Mouse (Mus musculus) neural tube, embryonic 14.5 days (tissue): ENCODE data around the gene Sdk1. TPM values are rescaled to one million over a fixed set of nuclear protein-coding genes. Genes with fewer than 3 reads are reported as not detected.

ENCODE experiments used
- ATAC-seq: fragments of 200-750 bp; cut with Nextera tagmentation; 2 replicates; pipeline ENCODE4 v1.8.0; 2017; ENCODE audit warnings: low read depth, mild to moderate bottlenecking, moderate TSS enrichment, moderate library complexity
- H3K27ac ChIP-seq: fragments of 300-500 bp; sonication (generic); 2 replicates; pipeline ENCODE4 v1.5.1; 2014; ENCODE audit warnings: low read depth, mild to moderate bottlenecking, control low read depth, low read length, moderate library complexity, mixed read lengths
- H3K27me3 ChIP-seq: fragments of 300-500 bp; sonication (generic); 2 replicates; pipeline ENCODE4 v1.6.1; 2014; ENCODE audit warnings: low read length; ENCODE audit not compliant: control insufficient read depth, insufficient read depth
- H3K36me3 ChIP-seq: fragments of 300-500 bp; sonication (generic); 2 replicates; pipeline ENCODE4 v1.6.1; 2014; ENCODE audit warnings: low read length, mixed read lengths; ENCODE audit not compliant: control insufficient read depth, insufficient read depth
- H3K4me1 ChIP-seq: fragments of 300-500 bp; sonication (generic); 2 replicates; pipeline ENCODE4 v1.6.1; 2014; ENCODE audit warnings: low read length; ENCODE audit not compliant: control insufficient read depth, insufficient read depth
- H3K4me2 ChIP-seq: fragments of 300-500 bp; sonication (generic); 2 replicates; pipeline ENCODE4 v1.6.1; 2014; ENCODE audit warnings: mild to moderate bottlenecking, low read depth, low read length, control low read depth
- H3K4me3 ChIP-seq: fragments of 300-500 bp; sonication (generic); 2 replicates; pipeline ENCODE4 v1.5.1; 2014; ENCODE audit warnings: low read depth, low read length, control low read depth, mixed read lengths
- H3K9ac ChIP-seq: fragments of 300-500 bp; sonication (generic); replicated peaks from 2 replicates; pipeline ENCODE4 v1.6.1; 2014; ENCODE audit warnings: low read depth, mild to moderate bottlenecking, control low read depth, low read length, mixed read lengths
- H3K9me3 ChIP-seq: fragments of 300-500 bp; sonication (generic); 2 replicates; pipeline ENCODE4 v1.6.1; 2016; ENCODE audit warnings: low read length; ENCODE audit not compliant: control insufficient read depth
- WGBS: fragments of 180-500 bp; shearing (Covaris S2); extraction: QIAGEN DNeasy Blood & Tissue Kit; methylation state at CpG from one replicate; pipeline ENCODE4 v1.1.7; 2014; 5-methylcytosine and 5-hydroxymethylcytosine counted together
- polyA plus RNA-seq: library from polyadenylated mRNA; unstranded; fragments of >200 nt; fragmentation: Nextera tagmentation; extraction: Ambion mirVana; gene quantifications from 2 replicates; pipeline ENCODE4 v1.2.1, GENCODE M21; 2014

Gene Sdk1
- polyA plus RNA-seq, 1 experiment from 2014 or later, result 3.1 TPM

DNA sequence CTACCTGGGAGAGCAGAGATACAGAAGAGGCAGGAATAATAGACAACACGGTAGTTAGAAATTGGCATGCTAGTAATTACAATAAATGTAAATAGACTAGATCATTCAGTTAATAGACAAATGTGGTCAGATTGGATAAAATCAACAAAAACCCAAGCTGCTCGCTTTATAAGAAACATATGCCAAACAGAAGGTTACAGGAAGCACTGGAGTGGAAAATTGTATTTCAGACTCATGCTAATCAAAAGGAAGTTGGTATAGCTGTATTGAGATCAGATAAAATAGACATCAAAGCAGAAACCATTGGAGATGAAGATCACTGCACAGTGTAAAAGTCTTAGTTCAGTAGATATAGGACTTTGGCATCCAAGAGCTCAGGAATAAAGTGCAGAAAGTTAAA is 63.4 kb downstream of the Sdk1 start:
- H3K27ac ChIP-seq, result no peak overlapping the region
- WGBS, result 67% methylated on average over 2 of the region's 2 CpGs
- H3K4me1 ChIP-seq, result no peaks in the 10 kb centered on the region
- no peak for ATAC-seq
- no peaks in the 10 kb centered on the region for H3K36me3 ChIP-seq
- H3K9ac ChIP-seq, result no peak overlapping the region
- no peak overlapping the region for H3K4me2 ChIP-seq
- no peaks in the 10 kb centered on the region for H3K27me3 ChIP-seq
- no peaks in the 10 kb centered on the region for H3K9me3 ChIP-seq
- no peak overlapping the region for H3K4me3 ChIP-seq

DNA sequence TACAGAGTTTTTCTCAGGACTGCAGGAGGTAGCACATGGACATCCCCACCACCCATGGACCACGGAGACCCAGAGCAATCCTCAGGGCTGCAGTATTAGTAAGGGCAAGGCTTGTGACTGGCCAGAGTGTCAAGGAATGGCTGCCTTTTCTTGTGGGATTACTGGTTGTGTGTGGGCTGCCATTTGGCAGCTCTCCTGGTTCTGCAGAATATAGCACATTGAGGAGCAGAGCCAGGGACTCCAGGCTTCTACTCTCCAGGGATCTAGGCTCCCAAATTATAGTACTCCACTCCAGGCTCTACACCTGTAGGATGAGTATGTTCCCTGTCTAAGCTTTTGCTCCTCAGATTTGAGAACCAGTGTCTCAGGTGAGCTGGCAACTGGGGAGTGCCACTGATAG is 69.4 kb downstream of the Sdk1 start:
- no peak for ATAC-seq
- Histone ChIP-seq H3K27me3 (no peaks in the 10 kb centered on the region), H3K4me2 (no peak overlapping the region), H3K27ac (no peak overlapping the region), H3K9ac (no peak overlapping the region), H3K4me1 (no peaks in the 10 kb centered on the region), H3K36me3 (no peaks in the 10 kb centered on the region), H3K4me3 (no peak overlapping the region), H3K9me3 (no peaks in the 10 kb centered on the region)
- WGBS, result 88% methylated on average over 1 of the region's 1 CpGs

DNA sequence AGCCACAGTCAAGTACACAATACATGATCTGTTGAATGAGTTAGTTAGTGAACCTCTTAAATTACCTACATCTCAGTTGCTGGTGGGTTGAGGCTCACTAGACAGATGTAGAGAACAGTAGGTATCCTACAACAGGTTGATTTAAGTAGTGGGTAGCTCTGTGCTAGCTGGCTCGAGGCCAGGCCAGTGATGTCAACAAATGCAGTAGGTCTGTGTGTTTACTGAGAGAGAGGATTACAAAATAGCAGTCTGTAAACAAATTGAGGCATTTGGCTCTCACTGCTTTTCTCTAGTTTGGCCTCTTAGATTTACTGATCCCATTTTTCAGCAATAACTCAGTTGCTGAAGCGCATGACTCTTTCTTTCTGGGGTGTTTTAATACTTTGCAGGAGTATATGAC is 70.5 kb downstream of the Sdk1 start:
- no peaks in the 10 kb centered on the region for H3K9me3 ChIP-seq
- no peak overlapping the region for H3K27ac ChIP-seq
- H3K36me3 ChIP-seq, result no peaks in the 10 kb centered on the region
- H3K9ac ChIP-seq, result no peak overlapping the region
- H3K4me1 ChIP-seq, result no peaks in the 10 kb centered on the region
- H3K4me2 ChIP-seq, result no peak overlapping the region
- H3K27me3 ChIP-seq, result no peaks in the 10 kb centered on the region
- ATAC-seq, result no peak
- 84% methylated on average over 2 of the region's 2 CpGs for WGBS
- no peak overlapping the region for H3K4me3 ChIP-seq

DNA sequence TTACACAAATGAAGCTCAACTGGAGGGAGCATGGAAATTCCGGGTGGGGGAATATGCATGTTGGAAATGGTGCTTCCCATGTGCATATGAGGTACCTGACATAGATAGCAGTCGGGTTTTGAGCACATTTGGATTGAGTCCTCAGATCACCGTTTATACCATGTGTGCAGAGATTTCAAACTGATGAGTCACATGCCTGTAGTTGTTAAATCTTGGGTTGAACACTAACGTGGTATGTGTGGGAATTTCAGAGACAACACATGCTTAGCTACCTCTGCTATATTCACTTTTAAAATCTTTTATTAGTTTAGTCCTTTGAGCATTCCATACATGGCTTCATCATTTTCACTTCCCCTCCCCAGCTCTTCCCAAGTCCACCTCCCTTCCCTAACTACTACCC is 71.0 kb downstream of the Sdk1 start:
- no peak overlapping the region for H3K9ac ChIP-seq
- no peak for ATAC-seq
- no peaks in the 10 kb centered on the region for H3K9me3 ChIP-seq
- no peaks in the 10 kb centered on the region for H3K36me3 ChIP-seq
- H3K27me3 ChIP-seq, result no peaks in the 10 kb centered on the region
- H3K4me3 ChIP-seq, result no peak overlapping the region
- H3K27ac ChIP-seq, result no peak overlapping the region
- no peak overlapping the region for H3K4me2 ChIP-seq
- H3K4me1 ChIP-seq, result no peaks in the 10 kb centered on the region
- WGBS, result 98% methylated on average over 4 of the region's 4 CpGs

DNA sequence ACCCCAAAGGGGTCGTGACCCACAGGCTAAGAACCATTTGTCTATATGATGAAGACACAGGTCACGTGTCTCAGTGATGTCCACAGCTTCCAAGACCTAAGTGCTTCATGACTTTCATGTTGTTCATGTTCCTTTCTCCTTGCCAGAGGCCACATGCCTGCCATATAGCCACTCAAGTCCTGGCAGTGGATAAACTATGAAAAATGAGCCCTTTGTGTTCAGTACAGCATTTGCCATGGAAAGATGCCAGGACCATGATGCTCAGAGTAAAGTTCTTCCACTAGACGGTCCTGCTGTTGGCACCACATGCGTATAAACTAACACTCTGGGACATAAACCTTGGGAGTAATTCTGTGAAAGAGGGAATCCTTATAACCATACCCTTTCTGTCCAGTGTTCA is 75.8 kb downstream of the Sdk1 start:
- Histone ChIP-seq H3K27me3 (no peaks in the 10 kb centered on the region), H3K27ac (no peak overlapping the region), H3K4me1 (no peaks in the 10 kb centered on the region), H3K9ac (no peak overlapping the region), H3K9me3 (no peaks in the 10 kb centered on the region), H3K36me3 (no peaks in the 10 kb centered on the region), H3K4me3 (no peak overlapping the region), H3K4me2 (no peak overlapping the region)
- no peak for ATAC-seq
- 78% methylated on average over 4 of the region's 4 CpGs for WGBS

DNA sequence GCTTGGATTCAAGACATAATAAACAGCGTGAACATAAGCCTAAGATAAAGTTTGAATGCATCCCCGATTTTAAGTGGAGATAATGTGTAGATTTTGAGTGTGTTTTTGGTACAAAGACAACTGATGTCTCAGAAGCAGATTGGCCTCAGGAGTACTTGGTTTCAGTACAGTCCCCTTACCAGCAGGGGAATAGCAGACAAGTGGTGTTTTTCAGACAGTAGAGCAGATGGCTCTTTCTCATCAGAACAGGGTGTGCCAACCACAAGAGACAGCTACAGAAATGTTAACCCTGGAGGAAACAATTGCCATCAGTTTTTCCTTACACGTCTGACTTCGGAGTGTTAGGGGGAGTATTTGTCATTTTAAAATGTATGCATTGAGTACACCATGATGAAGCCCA is 83.6 kb downstream of the Sdk1 start:
- H3K4me3 ChIP-seq, result no peak overlapping the region
- no peaks in the 10 kb centered on the region for H3K4me1 ChIP-seq
- no peak for ATAC-seq
- WGBS, result 91% methylated on average over 4 of the region's 4 CpGs
- no peaks in the 10 kb centered on the region for H3K27me3 ChIP-seq
- no peak overlapping the region for H3K27ac ChIP-seq
- H3K9me3 ChIP-seq, result no peaks in the 10 kb centered on the region
- no peaks in the 10 kb centered on the region for H3K36me3 ChIP-seq
- H3K4me2 ChIP-seq, result no peak overlapping the region
- no peak overlapping the region for H3K9ac ChIP-seq

DNA sequence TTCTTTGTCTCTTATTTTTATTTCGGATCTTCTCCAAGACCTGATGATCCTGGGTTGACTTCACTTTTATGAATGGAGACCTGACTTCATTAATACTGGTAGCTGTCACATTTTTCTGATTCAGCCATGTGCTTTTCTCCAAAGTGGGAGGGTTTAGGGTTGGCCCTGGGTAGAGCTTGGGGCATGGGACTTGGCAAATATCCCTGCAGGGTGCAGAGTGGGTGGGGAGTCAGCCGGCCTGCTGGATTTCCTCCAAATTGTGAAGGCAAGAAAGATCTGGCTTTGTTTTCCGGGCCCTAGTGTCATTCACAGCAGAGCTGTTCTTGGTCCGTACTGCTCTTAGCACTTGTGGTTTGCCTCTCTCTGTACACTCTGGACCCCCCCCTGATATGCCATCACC is 103.1 kb downstream of the Sdk1 start:
- Histone ChIP-seq H3K4me2 (no peak overlapping the region), H3K27ac (no peak overlapping the region), H3K36me3 (no peaks in the 10 kb centered on the region), H3K4me1 (no peaks in the 10 kb centered on the region), H3K9ac (no peak overlapping the region), H3K27me3 (no peaks in the 10 kb centered on the region), H3K9me3 (no peaks in the 10 kb centered on the region; the same call in 1 of the 2 replicates), H3K4me3 (no peak overlapping the region)
- ATAC-seq, result no peak
- 57% methylated on average over 4 of the region's 4 CpGs for WGBS

DNA sequence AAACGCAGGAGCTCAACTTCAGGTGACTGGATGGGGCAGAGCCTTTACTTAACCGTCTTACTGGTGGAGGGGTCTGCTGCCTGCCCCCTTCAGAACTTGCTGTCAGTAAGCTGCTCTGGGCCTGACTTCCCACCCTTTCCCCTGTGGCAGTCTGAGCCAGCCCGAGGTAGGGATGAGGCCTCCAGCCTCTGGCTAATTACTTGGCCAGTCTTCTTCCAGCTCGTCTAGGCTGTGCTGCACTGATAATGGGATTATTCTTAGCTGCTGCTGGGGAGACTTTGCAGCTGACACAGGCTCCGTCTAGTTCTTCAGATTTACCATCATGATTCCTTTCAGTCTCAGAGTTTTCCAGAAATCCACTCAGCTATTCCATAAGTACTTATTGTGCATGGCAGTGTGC is 104.2 kb downstream of the Sdk1 start:
- Histone ChIP-seq H3K27ac (no peak overlapping the region), H3K4me1 (no peaks in the 10 kb centered on the region), H3K36me3 (no peaks in the 10 kb centered on the region), H3K4me3 (no peak overlapping the region), H3K4me2 (no peak overlapping the region), H3K27me3 (no peaks in the 10 kb centered on the region), H3K9ac (no peak overlapping the region), H3K9me3 (no peaks in the 10 kb centered on the region; the same call in 1 of the 2 replicates)
- ATAC-seq, result no peak
- 71% methylated on average over 5 of the region's 5 CpGs for WGBS

DNA sequence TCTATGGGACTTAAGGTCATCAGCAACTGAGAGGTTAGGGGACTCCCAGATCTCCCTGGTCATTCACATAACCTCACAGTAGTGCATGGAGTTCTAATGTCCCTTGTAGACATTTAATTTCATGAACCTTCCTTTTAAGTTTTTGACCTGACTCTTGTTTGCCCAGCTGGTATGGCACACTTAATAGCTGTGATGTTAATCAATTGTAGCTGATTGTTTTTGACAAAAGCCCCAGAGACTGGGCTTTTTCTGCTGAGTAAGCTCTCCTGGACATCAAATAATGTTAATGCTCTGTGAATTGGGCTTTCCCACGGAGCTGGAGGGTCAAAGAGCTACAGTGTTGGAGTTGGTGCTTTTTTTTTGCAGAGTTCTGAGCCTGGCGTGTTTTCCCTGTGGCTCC is 121.4 kb downstream of the Sdk1 start:
- no peak for ATAC-seq
- no peaks in the 10 kb centered on the region for H3K36me3 ChIP-seq
- H3K9me3 ChIP-seq, result no peaks in the 10 kb centered on the region
- H3K4me1 ChIP-seq, result no peaks in the 10 kb centered on the region
- H3K4me3 ChIP-seq, result no peak overlapping the region
- H3K9ac ChIP-seq, result no peak overlapping the region
- 3% methylated on average over 2 of the region's 2 CpGs for WGBS
- no peak overlapping the region for H3K4me2 ChIP-seq
- H3K27ac ChIP-seq, result no peak overlapping the region
- no peaks in the 10 kb centered on the region for H3K27me3 ChIP-seq

DNA sequence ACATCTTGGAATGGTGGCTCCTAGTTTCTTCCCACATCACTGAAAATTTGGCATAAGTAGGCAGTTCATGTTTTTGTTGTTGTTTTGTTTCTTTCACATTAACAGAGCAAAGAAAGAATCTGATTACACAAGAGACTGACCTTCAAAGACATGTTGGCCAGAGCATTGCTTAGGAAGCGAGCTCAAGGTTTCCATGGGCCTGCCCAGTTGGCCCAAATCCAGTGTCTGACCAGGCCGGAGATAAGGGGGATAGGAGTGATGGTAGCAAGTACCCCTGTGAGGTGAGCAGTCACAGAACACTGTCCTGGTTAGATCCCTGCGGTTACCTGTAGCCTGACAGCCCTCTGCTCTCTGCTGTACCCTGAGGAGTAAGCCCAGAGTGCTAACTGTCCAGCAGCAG is 122.7 kb downstream of the Sdk1 start:
- H3K4me2 ChIP-seq, result no peak overlapping the region

More for the DNA sequence above, 122.7 kb downstream of the Sdk1 start:
- Histone ChIP-seq H3K27me3 (no peaks in the 10 kb centered on the region), H3K4me1 (0 out of 2 replicates have a peak, but pooled peaks cover 2% of the 10 kb centered on the region), H3K9me3 (no peaks in the 10 kb centered on the region), H3K27ac (no peak overlapping the region), H3K4me3 (no peak overlapping the region), H3K36me3 (no peaks in the 10 kb centered on the region), H3K9ac (no peak overlapping the region)
- WGBS, result 86% methylated on average over 3 of the region's 3 CpGs
- ATAC-seq, result no peak
